Mouse (Mus musculus): ENCODE data around the gene Ift172.

- peak; percentile 72; the same call in 1 of the 2 replicates for TF ChIP-seq POLR2A (IDR thresholded peaks at IDR 0.05; ENCODE audit: borderline replicate concordance, control insufficient read depth, low read depth, low read length)
- no peak for TF ChIP-seq CTCF (IDR thresholded peaks at IDR 0.05; ENCODE audit: control insufficient read depth, insufficient read depth, low read length)
These were observed at the start of gene Ift172 for GRCm38 (mm10) chr5:31290521-31291360.
